Mouse (Mus musculus): ENCODE measurements at regions not wholly inside any gene's neighbourhood (a gene's known extent, or its start where the extent isn't known, plus 50 kb on each side); places are given as distances from the start of the nearest gene placed in this dataset.

GRCm38 (mm10) chr2:179054441-179054840, 387.8 kb upstream of the Cdh4 start:
- Histone ChIP-seq H3K36me3 (no peaks in the 10 kb centered on the region), H3K27ac (no peak overlapping the region), H3K27me3 (ENCODE audit: low read depth, poor library complexity, severe bottlenecking) (peaks cover 6% of the 10 kb centered on the region; the same call in 1 of the 2 replicates), H3K4me1 (peaks cover 4% of the 10 kb centered on the region; the same call in 1 of the 2 replicates), H3K4me3 (no peak overlapping the region), H3K9me3 (replicated peaks) (no peaks in the 10 kb centered on the region)
- no peak for DNase-seq (ENCODE audit: low spot score)
- 82% methylated on average over 8 of the region's 8 CpGs for WGBS

GRCm38 (mm10) chr2:179064616-179065015, 377.6 kb upstream of the Cdh4 start:
- Histone ChIP-seq H3K4me1 (peaks cover 2% of the 10 kb centered on the region; the same call in 1 of the 2 replicates), H3K9me3 (replicated peaks) (no peaks in the 10 kb centered on the region), H3K36me3 (no peaks in the 10 kb centered on the region), H3K27me3 (ENCODE audit: low read depth, poor library complexity, severe bottlenecking) (peaks cover 13% of the 10 kb centered on the region), H3K27ac (no peak overlapping the region), H3K4me3 (no peak overlapping the region)
- 40% methylated on average over 8 of the region's 8 CpGs for WGBS
- DNase-seq (ENCODE audit: low spot score): no peak

DNA sequence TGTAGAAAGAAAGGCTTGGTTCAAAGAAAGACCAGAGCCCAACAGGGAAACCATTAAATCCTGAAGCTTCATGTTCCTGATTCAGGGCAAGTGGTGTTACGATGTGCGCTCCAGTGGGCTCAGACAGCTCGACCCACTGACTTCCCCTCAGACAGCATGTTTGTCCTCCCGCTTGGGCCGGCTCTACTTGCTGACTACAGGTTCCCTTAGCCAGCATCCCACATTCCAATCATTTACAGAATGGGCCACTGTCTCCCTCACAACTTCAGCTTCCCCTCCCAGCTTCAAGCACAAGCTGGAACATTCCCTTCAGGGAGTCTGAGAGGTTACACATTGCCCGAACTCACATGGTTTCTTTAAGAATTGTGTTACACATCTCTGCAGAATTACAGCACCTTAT, 372.7 kb upstream of the Cdh4 start:
- H3K9me3 ChIP-seq (replicated peaks): no peaks in the 10 kb centered on the region
- H3K36me3 ChIP-seq: no peaks in the 10 kb centered on the region
- peaks cover 3% of the 10 kb centered on the region for H3K4me1 ChIP-seq
- no peak overlapping the region for H3K27ac ChIP-seq
- no peak for DNase-seq (ENCODE audit: low spot score)
- no peak overlapping the region for H3K4me3 ChIP-seq
- H3K27me3 ChIP-seq (ENCODE audit: low read depth, poor library complexity, severe bottlenecking): peaks cover 37% of the 10 kb centered on the region
- WGBS: 77% methylated on average over 6 of the region's 6 CpGs

- no peaks in the 10 kb centered on the region for H3K9me3 ChIP-seq (replicated peaks)
- peaks cover 37% of the 10 kb centered on the region for H3K27me3 ChIP-seq (ENCODE audit: low read depth, poor library complexity, severe bottlenecking)
- 52% methylated on average over 1 of the region's 1 CpGs for WGBS
- peak; percentile 49 for DNase-seq (ENCODE audit: low spot score)
- peaks cover 11% of the 10 kb centered on the region for H3K4me1 ChIP-seq
- H3K27ac ChIP-seq: no peak overlapping the region
- no peak overlapping the region for H3K4me3 ChIP-seq
- no peaks in the 10 kb centered on the region for H3K36me3 ChIP-seq
Observed at GRCm38 (mm10) chr2:179070346-179070745, 371.9 kb upstream of the Cdh4 start.

GRCm38 (mm10) chr2:179080462-179081274, 361.6 kb upstream of the Cdh4 start:
- Histone ChIP-seq H3K27ac (no peak overlapping the region), H3K4me3 (no peak overlapping the region), H3K9me3 (replicated peaks) (no peaks in the 10 kb centered on the region), H3K4me1 (peaks cover 34% of the 10 kb centered on the region), H3K36me3 (no peaks in the 10 kb centered on the region), H3K27me3 (ENCODE audit: low read depth, poor library complexity, severe bottlenecking) (peaks cover 11% of the 10 kb centered on the region)
- 85% methylated on average over 13 of the region's 13 CpGs for WGBS
- DNase-seq (ENCODE audit: low spot score): no peak

- H3K4me3 ChIP-seq: no peak overlapping the region
Observed at GRCm38 (mm10) chr2:179086915-179087314, 355.3 kb upstream of the Cdh4 start.

GRCm38 (mm10) chr2:179091480-179091879, 350.8 kb upstream of the Cdh4 start:
- Histone ChIP-seq H3K27ac (no peak overlapping the region), H3K9me3 (replicated peaks) (no peaks in the 10 kb centered on the region), H3K27me3 (ENCODE audit: low read depth, poor library complexity, severe bottlenecking) (no peaks in the 10 kb centered on the region), H3K4me1 (no peaks in the 10 kb centered on the region), H3K4me3 (no peak overlapping the region), H3K36me3 (no peaks in the 10 kb centered on the region)
- no peak for DNase-seq (ENCODE audit: low spot score)
- WGBS: 77% methylated on average over 3 of the region's 3 CpGs

More at GRCm38 (mm10) chr2:179086915-179087314, 355.3 kb upstream of the Cdh4 start:
- H3K9me3 ChIP-seq (replicated peaks): no peaks in the 10 kb centered on the region
- 81% methylated on average over 9 of the region's 9 CpGs for WGBS
- no peaks in the 10 kb centered on the region for H3K27me3 ChIP-seq (ENCODE audit: low read depth, poor library complexity, severe bottlenecking)
- no peaks in the 10 kb centered on the region for H3K36me3 ChIP-seq
- no peak for DNase-seq (ENCODE audit: low spot score)
- H3K27ac ChIP-seq: no peak overlapping the region
- H3K4me1 ChIP-seq: no peaks in the 10 kb centered on the region

DNA sequence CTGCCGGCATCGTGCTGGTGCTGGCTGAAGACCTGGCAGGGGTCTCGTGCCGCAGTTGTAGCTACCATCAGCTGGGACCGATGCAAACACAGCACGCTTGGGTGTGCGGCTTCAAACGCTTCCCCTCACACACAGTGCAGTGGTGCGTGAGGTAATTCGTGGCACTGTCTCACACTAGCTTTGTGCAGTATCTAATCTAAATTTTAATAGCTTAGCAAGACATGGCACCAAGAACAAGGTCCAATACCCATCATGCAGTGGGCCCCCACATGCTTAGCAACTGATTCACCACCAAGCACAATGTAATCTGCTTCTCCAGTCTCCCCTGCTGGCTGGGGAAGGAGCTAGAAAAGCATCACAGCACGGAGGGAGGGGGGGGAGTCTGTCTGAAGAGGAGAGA, 348.2 kb upstream of the Cdh4 start:
- H3K4me1 ChIP-seq: no peaks in the 10 kb centered on the region
- no peaks in the 10 kb centered on the region for H3K27me3 ChIP-seq (ENCODE audit: low read depth, poor library complexity, severe bottlenecking)
- H3K27ac ChIP-seq: no peak overlapping the region
- no peaks in the 10 kb centered on the region for H3K9me3 ChIP-seq (replicated peaks)
- H3K4me3 ChIP-seq: no peak overlapping the region
- DNase-seq (ENCODE audit: low spot score): no peak
- 87% methylated on average over 11 of the region's 11 CpGs for WGBS
- no peaks in the 10 kb centered on the region for H3K36me3 ChIP-seq

DNA sequence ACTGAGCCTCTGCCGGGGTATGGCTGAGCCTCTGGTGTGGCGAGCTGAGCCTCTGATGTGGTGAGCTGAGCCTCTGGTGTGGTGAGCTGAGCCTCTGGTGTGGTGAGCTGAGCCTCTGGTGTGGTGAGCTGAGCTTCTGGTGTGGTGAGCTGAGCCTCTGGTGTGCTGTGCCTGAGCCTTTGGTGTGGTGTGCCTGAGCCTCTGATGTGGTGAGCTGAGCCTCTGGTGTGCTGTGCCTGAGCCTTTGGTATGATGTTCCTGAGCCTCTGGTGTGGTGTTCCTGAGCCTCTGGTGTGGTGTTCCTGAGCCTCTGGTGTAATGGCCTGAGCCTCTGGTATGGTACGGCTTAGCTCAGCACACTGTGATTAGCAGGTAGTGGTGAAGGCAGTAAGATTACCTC, 346.2 kb upstream of the Cdh4 start:
- Histone ChIP-seq H3K9me3 (replicated peaks) (no peaks in the 10 kb centered on the region), H3K4me1 (no peaks in the 10 kb centered on the region), H3K27ac (no peak overlapping the region), H3K4me3 (no peak overlapping the region), H3K36me3 (no peaks in the 10 kb centered on the region), H3K27me3 (ENCODE audit: low read depth, poor library complexity, severe bottlenecking) (no peaks in the 10 kb centered on the region)
- 95% methylated on average over 3 of the region's 3 CpGs for WGBS
- no peak for DNase-seq (ENCODE audit: low spot score)

DNA sequence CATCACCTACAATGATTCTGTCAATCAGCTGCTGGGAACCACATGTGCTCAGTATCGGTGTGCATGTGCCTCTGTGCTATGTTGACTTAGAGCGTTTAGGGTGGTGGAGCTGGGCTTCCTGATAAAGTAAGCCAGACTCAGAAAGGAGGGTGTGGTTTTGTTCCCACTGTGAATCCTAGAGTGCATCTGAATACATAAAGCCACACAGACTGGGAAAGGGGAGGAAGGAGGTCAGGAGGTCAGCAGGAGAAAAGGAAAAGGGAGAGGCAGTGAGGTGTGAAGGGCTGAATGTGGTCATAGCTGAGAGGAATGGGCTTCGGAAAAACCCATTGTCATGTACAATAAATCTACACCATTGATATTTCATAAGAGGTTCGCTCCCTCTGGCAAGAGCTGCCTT, 345.4 kb upstream of the Cdh4 start:
- no peaks in the 10 kb centered on the region for H3K4me1 ChIP-seq
- H3K9me3 ChIP-seq (replicated peaks): no peaks in the 10 kb centered on the region
- no peaks in the 10 kb centered on the region for H3K36me3 ChIP-seq
- WGBS: 81% methylated on average over 4 of the region's 4 CpGs
- H3K27ac ChIP-seq: no peak overlapping the region
- no peaks in the 10 kb centered on the region for H3K27me3 ChIP-seq (ENCODE audit: low read depth, poor library complexity, severe bottlenecking)
- H3K4me3 ChIP-seq: no peak overlapping the region
- no peak for DNase-seq (ENCODE audit: low spot score)

- DNase-seq (ENCODE audit: low spot score): no peak
- H3K4me1 ChIP-seq: peaks cover 9% of the 10 kb centered on the region
- WGBS: 89% methylated on average over 1 of the region's 1 CpGs
Observed at GRCm38 (mm10) chr2:179099783-179100182, 342.4 kb upstream of the Cdh4 start.

DNA sequence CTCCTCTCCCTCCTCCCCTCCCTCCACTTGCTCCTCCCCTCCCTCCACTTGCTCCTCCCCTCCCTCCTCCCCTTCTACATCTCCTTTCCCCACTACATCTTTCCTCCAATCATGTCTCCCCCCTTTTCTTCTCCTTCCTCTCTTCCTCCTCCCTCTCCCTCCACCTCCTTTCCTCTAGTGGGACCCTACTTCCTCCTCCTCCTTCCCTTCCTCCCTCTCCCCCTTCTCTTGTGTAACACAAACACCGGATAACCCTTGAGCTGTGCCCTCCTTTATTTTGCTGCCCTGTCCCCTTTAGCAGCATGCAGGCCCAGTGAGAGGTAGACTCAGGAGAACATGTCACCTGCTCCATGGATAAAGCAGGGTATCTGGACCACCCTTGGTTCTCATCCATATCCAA, 339.1 kb upstream of the Cdh4 start:
- Histone ChIP-seq H3K4me3 (no peak overlapping the region), H3K27ac (no peak overlapping the region), H3K27me3 (ENCODE audit: low read depth, poor library complexity, severe bottlenecking) (no peaks in the 10 kb centered on the region), H3K4me1 (peaks cover 9% of the 10 kb centered on the region), H3K9me3 (replicated peaks) (no peaks in the 10 kb centered on the region), H3K36me3 (no peaks in the 10 kb centered on the region)
- no peak for DNase-seq (ENCODE audit: low spot score)
- WGBS: 72% methylated on average over 1 of the region's 1 CpGs

More at GRCm38 (mm10) chr2:179099783-179100182, 342.4 kb upstream of the Cdh4 start:
- Histone ChIP-seq H3K27ac (no peak overlapping the region), H3K36me3 (no peaks in the 10 kb centered on the region), H3K9me3 (replicated peaks) (no peaks in the 10 kb centered on the region), H3K27me3 (ENCODE audit: low read depth, poor library complexity, severe bottlenecking) (no peaks in the 10 kb centered on the region), H3K4me3 (no peak overlapping the region)

- no peaks in the 10 kb centered on the region for H3K36me3 ChIP-seq
- no peaks in the 10 kb centered on the region for H3K9me3 ChIP-seq (replicated peaks)
- H3K27ac ChIP-seq: no peak overlapping the region
- 57% methylated on average over 5 of the region's 5 CpGs for WGBS
- no peak overlapping the region for H3K4me3 ChIP-seq
- DNase-seq (ENCODE audit: low spot score): no peak
- H3K27me3 ChIP-seq (ENCODE audit: low read depth, poor library complexity, severe bottlenecking): no peaks in the 10 kb centered on the region
- H3K4me1 ChIP-seq: peaks cover 13% of the 10 kb centered on the region
Observed at GRCm38 (mm10) chr2:179112951-179113350, 329.3 kb upstream of the Cdh4 start.

DNA sequence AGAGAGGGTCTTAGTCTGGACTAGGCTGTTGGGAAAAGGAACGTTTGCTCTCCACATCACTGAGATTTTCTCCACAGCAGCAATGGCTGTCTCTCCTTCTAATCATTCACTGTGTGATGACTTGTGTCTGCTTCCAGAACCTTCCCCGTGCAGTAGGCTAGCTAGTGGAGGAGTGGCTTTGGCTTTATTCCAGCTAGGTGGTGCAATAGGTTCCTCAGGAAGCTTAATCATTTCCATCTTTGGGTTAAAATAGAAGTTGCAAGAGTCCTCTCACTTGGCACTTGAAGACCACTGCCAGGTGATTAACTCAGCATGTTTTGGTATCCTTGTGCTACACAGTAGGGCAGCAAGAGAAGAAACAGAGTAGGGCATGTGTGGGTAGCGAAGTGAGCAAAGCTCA, 314.2 kb upstream of the Cdh4 start:
- WGBS: 92% methylated on average over 3 of the region's 3 CpGs
- H3K4me1 ChIP-seq: no peaks in the 10 kb centered on the region
- no peaks in the 10 kb centered on the region for H3K27me3 ChIP-seq (ENCODE audit: low read depth, poor library complexity, severe bottlenecking)
- H3K36me3 ChIP-seq: no peaks in the 10 kb centered on the region
- no peak overlapping the region for H3K27ac ChIP-seq
- no peak for DNase-seq (ENCODE audit: low spot score)
- H3K9me3 ChIP-seq (replicated peaks): no peaks in the 10 kb centered on the region
- H3K4me3 ChIP-seq: no peak overlapping the region

All from limb, embryonic 10.5 days (tissue).